Mouse (Mus musculus): ENCODE data around the gene Gm21190.
"Not testable (repeated sequence)": the region's sequence is repeated elsewhere in the genome, so short reads cannot be mapped to it uniquely, and the experiment has no call there.

GRCm38 (mm10) chr5:15520418-15520817 lies 8.6 kb downstream of the Gm21190 start:
- not testable (repeated sequence) for TF ChIP-seq CTCF (IDR thresholded peaks at IDR 0.05; ENCODE audit: control insufficient read depth, insufficient read depth, insufficient replicate concordance, low read depth, low read length); POLR2A (IDR thresholded peaks at IDR 0.05; ENCODE audit: control insufficient read depth, low read depth, low read length)
